26 mouse cellular contexts compared by ENCODE assay signal in genomic region chr2:37906261-37906660, GRCm38 (mm10).
DNase-seq lines count a peak whose midpoint lies in the region; ATAC-seq lines count a peak whose summit lies in the region.
"Had no signal": no experiment of that assay in that cellular context is flagged by ENCODE, and none has a peak within 500 bp of the region (broad histone marks: within the 10 kb centered on the region; RNA-seq: fewer than 3 reads in every experiment).

No protein-coding gene starts in this region.

- H3K27me3 ChIP-seq in forebrain, embryonic 10.5 days (ENCODE audit: poor library complexity, severe bottlenecking): no peaks in the 10 kb centered on the region
- no peaks in the 10 kb centered on the region for H3K27me3 ChIP-seq in forebrain, embryonic 13.5 days
- H3K27me3 ChIP-seq: CH12.LX; embryonic facial prominence, embryonic 12.5 days; heart, embryonic 13.5 days; hindbrain, embryonic 15.5 days; limb, embryonic 13.5 days; lung, embryonic 15.5 days; midbrain, embryonic 13.5 days had no signal

- no peaks in the 10 kb centered on the region for H3K9me3 ChIP-seq in forebrain, embryonic 10.5 days
- no peaks in the 10 kb centered on the region for H3K9me3 ChIP-seq in forebrain, embryonic 13.5 days (replicated peaks)
- H3K9me3 ChIP-seq: embryonic facial prominence, embryonic 12.5 days; heart, embryonic 13.5 days; hindbrain, embryonic 15.5 days; limb, embryonic 13.5 days; lung, embryonic 15.5 days; midbrain, embryonic 13.5 days had no signal

- no peak for ATAC-seq in forebrain, embryonic 13.5 days
- no peak for ATAC-seq in megakaryocyte-erythroid progenitor cell, adult 5-6 weeks (replicated peaks; ENCODE audit: low FRiP score, low TSS enrichment, poor library complexity, severe bottlenecking)
- ATAC-seq: activated CD4-positive, CD25-positive, alpha-beta regulatory T cell, adult 4 months; forebrain, embryonic 16.5 days; midbrain, embryonic 13.5 days had no signal

- 78% methylated on average over 2 of the region's 2 CpGs for WGBS in forebrain, embryonic 10.5 days
- WGBS in forebrain, embryonic 13.5 days: 75% methylated on average over 2 of the region's 2 CpGs

- no peak overlapping the region for H3K9ac ChIP-seq in forebrain, embryonic 13.5 days
- H3K9ac ChIP-seq: embryonic facial prominence, embryonic 12.5 days; heart, embryonic 13.5 days; hindbrain, embryonic 15.5 days; limb, embryonic 13.5 days; lung, embryonic 15.5 days; midbrain, embryonic 13.5 days had no signal

- H3K27ac ChIP-seq in forebrain, embryonic 10.5 days: no peak overlapping the region
- no peak overlapping the region for H3K27ac ChIP-seq in forebrain, embryonic 13.5 days
- H3K27ac ChIP-seq: embryonic facial prominence, embryonic 12.5 days; heart, embryonic 13.5 days; hindbrain, embryonic 15.5 days; limb, embryonic 13.5 days; lung, embryonic 15.5 days; midbrain, embryonic 13.5 days had no signal

- no peak overlapping the region for H3K4me3 ChIP-seq in forebrain, embryonic 10.5 days
- H3K4me3 ChIP-seq in forebrain, embryonic 13.5 days: no peak overlapping the region
- H3K4me3 ChIP-seq: embryonic facial prominence, embryonic 12.5 days; heart, embryonic 13.5 days; hindbrain, embryonic 15.5 days; limb, embryonic 13.5 days; lung, embryonic 15.5 days; midbrain, embryonic 13.5 days had no signal

- no peak overlapping the region for H3K4me2 ChIP-seq in forebrain, embryonic 13.5 days
- H3K4me2 ChIP-seq: embryonic facial prominence, embryonic 12.5 days; heart, embryonic 13.5 days; hindbrain, embryonic 15.5 days; limb, embryonic 13.5 days; liver, embryonic 11.5 days; lung, embryonic 15.5 days; midbrain, embryonic 13.5 days had no signal

- H3K4me1 ChIP-seq in forebrain, embryonic 10.5 days: peaks cover 34% of the 10 kb centered on the region
- H3K4me1 ChIP-seq in forebrain, embryonic 13.5 days: peaks cover 30% of the 10 kb centered on the region
- H3K4me1 ChIP-seq: embryonic facial prominence, embryonic 12.5 days had no signal

- DNase-seq in forebrain, embryonic 10.5 days (ENCODE audit: extremely low spot score, low spot score): peak; percentile 9
- peak; percentile 29 for DNase-seq in left cerebral cortex, adult 11 months (ENCODE audit: low spot score)
- no peak for DNase-seq in left cerebral cortex, postnatal 4 days
- DNase-seq in brain, adult 2 months (ENCODE audit: low read depth, low spot score): peak; percentile 64
- DNase-seq in left cerebral cortex, postnatal 14 days (ENCODE audit: low spot score in 2 of 2): peak; percentile 25 to 47
- no peak for DNase-seq in lung, postnatal 10 days
- DNase-seq: adrenal gland, adult 8-10 months; cerebellum, adult 9-10 months; cerebellum, postnatal 36 days; embryo, embryonic 11 days; gastrocnemius, postnatal 10 days; kidney, adult 18-20 months; kidney, postnatal 4 days; lung, postnatal 36 days had no signal

- H3K36me3 ChIP-seq in forebrain, embryonic 10.5 days (replicated peaks): no peaks in the 10 kb centered on the region
- no peaks in the 10 kb centered on the region for H3K36me3 ChIP-seq in forebrain, embryonic 13.5 days (ENCODE audit: poor library complexity, severe bottlenecking)
- H3K36me3 ChIP-seq: embryonic facial prominence, embryonic 12.5 days; hindbrain, embryonic 15.5 days; lung, embryonic 15.5 days; midbrain, embryonic 13.5 days had no signal

- intact Hi-C loops in left cerebral cortex, postnatal 4 days (cut with DNase I): no loop called here
- intact Hi-C loops in left cerebral cortex, postnatal 14 days (cut with DNase I): loop anchor here (5.0 kb wide), 1 partner anchor 84 kb away; no protein-coding TSS in a partner anchor

Comparison
In these comparisons a context has a peak if more than half of its experiments do, and no peak if none do; other contexts are left out.
1. DNase-seq: peak in forebrain, embryonic 10.5 days (single experiment), left cerebral cortex, adult 11 months (single experiment), brain, adult 2 months (single experiment) and left cerebral cortex, postnatal 14 days (2 of 2); none in left cerebral cortex, postnatal 4 days (single experiment) and lung, postnatal 10 days (single experiment).